Mouse (Mus musculus) intestine, embryonic 14.5 days (tissue): ENCODE results near the gene Tank. TPM values are rescaled to one million over a fixed set of nuclear protein-coding genes. Genes with fewer than 3 reads are reported as not detected.

Experiments
- ATAC-seq: fragments of 200-750 bp; cut with Nextera tagmentation; replicated peaks from 2 replicates; pipeline ENCODE4 v1.8.0; 2017; ENCODE audit warnings: low read depth, moderate number of reproducible peaks, moderate TSS enrichment, moderate library complexity; ENCODE audit not compliant: low FRiP score, low TSS enrichment
- DNase-seq: peaks from one replicate; pipeline ENCODE4 v3.0.0-alpha.2; 2018; ENCODE audit warnings: low spot score
- H3K27ac ChIP-seq: fragments of 300-500 bp; sonication (generic); 2 replicates; pipeline ENCODE4 v1.5.1; 2014; ENCODE audit warnings: low read depth, mild to moderate bottlenecking, control low read depth
- H3K27me3 ChIP-seq: fragments of 300-500 bp; sonication (generic); replicated peaks from 2 replicates; pipeline ENCODE4 v1.6.1; 2014; ENCODE audit warnings: low read length, control low read depth; ENCODE audit not compliant: control insufficient read depth, insufficient read depth
- H3K36me3 ChIP-seq: fragments of 300-500 bp; sonication (generic); 2 replicates; pipeline ENCODE4 v1.6.1; 2014; ENCODE audit warnings: low read length, control low read depth; ENCODE audit not compliant: control insufficient read depth, insufficient read depth
- H3K4me1 ChIP-seq: fragments of 300-500 bp; sonication (generic); replicated peaks from 2 replicates; pipeline ENCODE4 v1.6.1; 2014; ENCODE audit warnings: low read length, control low read depth, mixed read lengths; ENCODE audit not compliant: control insufficient read depth, insufficient read depth
- H3K4me2 ChIP-seq: fragments of 300-500 bp; sonication (generic); 2 replicates; pipeline ENCODE4 v1.6.1; 2014; ENCODE audit warnings: low read length
- H3K4me3 ChIP-seq: fragments of 300-500 bp; sonication (generic); 2 replicates; pipeline ENCODE4 v1.5.1; 2014; ENCODE audit warnings: low read depth, low read length, control low read depth, mixed read lengths
- H3K9ac ChIP-seq: fragments of 300-500 bp; sonication (generic); 2 replicates; pipeline ENCODE4 v1.6.1; 2014; ENCODE audit warnings: mild to moderate bottlenecking, low read length
- H3K9me3 ChIP-seq: fragments of 300-500 bp; sonication (generic); 2 replicates; pipeline ENCODE4 v1.6.1; 2016; ENCODE audit warnings: low read length, control low read depth; ENCODE audit not compliant: control insufficient read depth
- WGBS: fragments of 180-500 bp; shearing (Covaris S2); extraction: QIAGEN DNeasy Blood & Tissue Kit; methylation state at CpG from one replicate; pipeline ENCODE4 v1.1.7; 2014; 5-methylcytosine and 5-hydroxymethylcytosine counted together
- polyA plus RNA-seq: library from polyadenylated mRNA; unstranded; fragments of >200 nt; fragmentation: Nextera tagmentation; extraction: Ambion mirVana; gene quantifications from 2 replicates; pipeline ENCODE4 v1.2.1, GENCODE M21; 2014

Gene Tank
- polyA plus RNA-seq, 1 experiment from 2014 or later, result 30.7 TPM

GRCm38 (mm10) chr2:61585447-61585846 lies 7.1 kb downstream of the Tank start:
- H3K9me3 ChIP-seq, result no peaks in the 10 kb centered on the region
- H3K27ac ChIP-seq, result no peak overlapping the region
- no peak overlapping the region for H3K4me2 ChIP-seq
- H3K9ac ChIP-seq, result no peak overlapping the region
- ATAC-seq, result no peak
- no peaks in the 10 kb centered on the region for H3K27me3 ChIP-seq
- H3K4me1 ChIP-seq, result no peaks in the 10 kb centered on the region
- no peaks in the 10 kb centered on the region for H3K36me3 ChIP-seq
- no peak overlapping the region for H3K4me3 ChIP-seq
- WGBS, result 63% methylated on average over 1 of the region's 1 CpGs
- DNase-seq, result no peak

- Histone ChIP-seq H3K9ac (no peak overlapping the region), H3K36me3 (no peaks in the 10 kb centered on the region), H3K27ac (no peak overlapping the region), H3K4me2 (no peak overlapping the region), H3K4me1 (no peaks in the 10 kb centered on the region), H3K27me3 (no peaks in the 10 kb centered on the region), H3K4me3 (no peak overlapping the region), H3K9me3 (no peaks in the 10 kb centered on the region)
- DNase-seq (no peak), ATAC-seq (no peak)
- 92% methylated on average over 3 of the region's 3 CpGs for WGBS
Measured at GRCm38 (mm10) chr2:61586166-61586565, 7.8 kb downstream of the Tank start.

DNA sequence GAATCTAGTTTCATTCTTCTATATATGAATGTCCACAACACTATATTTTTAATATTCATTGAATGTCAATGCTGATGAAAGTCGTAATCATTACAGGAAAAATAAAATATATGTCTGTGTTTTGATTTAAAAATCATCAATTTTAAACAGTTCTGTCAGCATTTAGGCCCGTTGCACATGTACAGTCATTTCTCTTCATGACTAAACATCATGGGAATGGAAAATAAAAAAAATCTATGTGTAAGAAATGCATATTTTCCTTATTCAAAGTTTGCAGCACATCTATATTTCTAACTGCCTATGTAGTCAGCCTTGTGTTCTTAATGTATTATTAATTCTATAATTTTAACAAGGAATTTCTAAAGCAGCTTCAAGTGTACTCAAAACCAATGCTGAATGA lies 12.4 kb downstream of the Tank start:
- H3K9ac ChIP-seq, result no peak overlapping the region
- ATAC-seq, result no peak
- no peak overlapping the region for H3K4me2 ChIP-seq
- no peak overlapping the region for H3K27ac ChIP-seq
- DNase-seq, result no peak
- no peak overlapping the region for H3K4me3 ChIP-seq
- no peaks in the 10 kb centered on the region for H3K36me3 ChIP-seq
- 0 out of 2 replicates have a peak, but pooled peaks cover 3% of the 10 kb centered on the region for H3K4me1 ChIP-seq
- H3K27me3 ChIP-seq, result no peaks in the 10 kb centered on the region
- WGBS, result 82% methylated on average over 2 of the region's 2 CpGs
- H3K9me3 ChIP-seq, result no peaks in the 10 kb centered on the region

DNA sequence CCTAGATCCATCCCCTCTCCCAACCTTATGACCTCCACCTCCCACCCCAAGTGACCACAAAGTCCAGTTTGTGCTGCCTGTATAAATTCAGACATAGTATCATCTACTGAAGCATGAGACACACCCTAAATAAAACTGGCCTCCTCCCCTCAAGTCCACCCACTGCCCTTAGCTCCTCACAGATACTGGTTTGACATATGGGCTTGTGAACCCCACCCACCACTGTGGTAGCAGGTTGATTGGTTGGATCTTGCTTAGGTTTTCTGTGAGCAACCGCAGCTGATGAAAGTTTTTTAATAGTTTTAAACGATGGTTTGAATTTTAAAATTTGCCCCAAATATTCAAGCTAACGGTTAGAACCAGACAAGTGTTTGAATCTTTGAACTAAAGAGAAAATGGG lies 13.7 kb downstream of the Tank start:
- 91% methylated on average over 3 of the region's 3 CpGs for WGBS
- no peak for DNase-seq

GRCm38 (mm10) chr2:61592699-61593029 lies 14.3 kb downstream of the Tank start:
- Histone ChIP-seq H3K9ac (no peak overlapping the region), H3K4me3 (peak overlapping the region; percentile 77), H3K4me2 (peak overlapping the region; percentile 86), H3K4me1 (0 out of 2 replicates have a peak, but pooled peaks cover 3% of the 10 kb centered on the region), H3K27me3 (no peaks in the 10 kb centered on the region), H3K36me3 (no peaks in the 10 kb centered on the region), H3K9me3 (no peaks in the 10 kb centered on the region), H3K27ac (peak overlapping the region; percentile 79; the same call in 1 of the 2 replicates)
- DNase-seq (no peak), ATAC-seq (no peak)
- 15% methylated on average over 5 of the region's 5 CpGs for WGBS

More for the DNA sequence above, 13.7 kb downstream of the Tank start:
- Histone ChIP-seq H3K9ac (no peak overlapping the region), H3K27ac (no peak overlapping the region), H3K9me3 (no peaks in the 10 kb centered on the region), H3K27me3 (no peaks in the 10 kb centered on the region), H3K4me2 (no peak overlapping the region), H3K36me3 (no peaks in the 10 kb centered on the region), H3K4me3 (no peak overlapping the region), H3K4me1 (0 out of 2 replicates have a peak, but pooled peaks cover 3% of the 10 kb centered on the region)
- no peak for ATAC-seq

DNA sequence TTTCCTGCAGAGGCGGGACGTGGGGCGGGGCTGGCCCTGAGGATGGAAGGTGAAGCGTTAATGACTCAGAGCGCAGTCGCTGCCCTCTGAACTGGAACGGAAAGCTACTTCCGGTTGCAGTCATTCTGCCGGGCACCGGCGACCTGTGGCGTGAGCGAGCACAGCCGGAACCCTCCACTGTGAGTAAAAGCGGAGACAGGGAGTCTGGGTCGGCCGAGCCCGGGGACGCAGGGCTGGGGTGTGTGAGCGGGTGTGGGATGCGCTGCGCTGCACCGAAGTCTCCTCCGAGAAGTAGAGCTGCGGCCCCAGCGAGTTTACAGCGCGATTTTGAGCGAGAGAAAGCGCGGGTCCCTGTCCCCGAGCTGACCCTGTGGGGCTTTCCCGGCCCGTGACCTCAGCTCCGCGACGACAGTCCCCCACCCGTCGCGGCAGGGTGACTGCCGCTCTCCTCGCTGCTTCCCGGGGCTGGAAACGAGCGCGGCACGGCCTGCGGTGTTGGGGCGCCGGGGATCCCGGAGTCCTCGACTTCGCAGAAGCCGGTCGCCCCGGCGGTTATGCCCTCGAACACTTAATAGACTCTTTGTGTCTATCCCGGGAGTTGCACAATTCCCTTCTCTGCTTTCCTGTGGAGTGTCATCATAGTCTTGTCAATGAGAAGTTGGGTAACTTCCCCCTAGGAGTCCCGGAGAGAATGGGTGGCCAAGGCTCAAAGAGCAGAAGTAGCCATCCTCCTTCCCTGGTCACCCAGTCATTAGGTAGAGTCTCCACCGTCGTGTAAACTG lies 14.8 kb downstream of the Tank start:
- peak; percentile 95 for DNase-seq
- Histone ChIP-seq H3K9ac (peak overlapping the region; percentile 69), H3K4me1 (0 out of 2 replicates have a peak, but pooled peaks cover 3% of the 10 kb centered on the region), H3K4me2 (peak overlapping the region; percentile 86), H3K9me3 (no peaks in the 10 kb centered on the region), H3K27me3 (no peaks in the 10 kb centered on the region), H3K4me3 (peak overlapping the region; percentile 77), H3K36me3 (no peaks in the 10 kb centered on the region), H3K27ac (peak overlapping the region; percentile 79)
- 1% methylated on average over 62 of the region's 62 CpGs for WGBS
- peak; percentile 97 for ATAC-seq

- ATAC-seq (no peak), DNase-seq (no peak)
- WGBS, result 2% methylated on average over 12 of the region's 12 CpGs
Measured at GRCm38 (mm10) chr2:61593871-61594304, 15.5 kb downstream of the Tank start.

DNA sequence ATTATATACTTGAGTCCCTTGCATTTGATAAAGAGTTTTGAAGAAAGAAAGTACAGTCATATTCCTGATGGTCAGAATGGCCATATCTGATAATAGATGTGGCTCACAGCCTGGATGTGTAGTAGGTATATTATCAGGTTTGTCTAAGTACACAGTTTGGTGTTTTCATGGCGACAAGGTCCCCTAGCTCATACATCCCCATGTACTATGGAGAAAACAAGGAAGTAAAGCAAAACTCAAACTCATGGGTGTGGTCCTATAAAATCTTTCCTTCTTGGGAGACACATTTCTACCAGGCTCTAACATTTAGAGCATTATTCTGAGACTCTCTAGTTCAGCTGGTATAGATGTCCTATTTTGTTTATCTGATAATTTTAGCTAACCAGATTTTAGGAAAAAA lies 21.3 kb downstream of the Tank start:
- Histone ChIP-seq H3K27ac (no peak overlapping the region), H3K27me3 (no peaks in the 10 kb centered on the region), H3K9ac (no peak overlapping the region), H3K4me3 (no peak overlapping the region), H3K4me1 (0 out of 2 replicates have a peak, but pooled peaks cover under 1% of the 10 kb centered on the region), H3K9me3 (no peaks in the 10 kb centered on the region), H3K36me3 (no peaks in the 10 kb centered on the region), H3K4me2 (no peak overlapping the region)
- DNase-seq (no peak), ATAC-seq (no peak)
- 94% methylated on average over 1 of the region's 1 CpGs for WGBS

More at GRCm38 (mm10) chr2:61593871-61594304, 15.5 kb downstream of the Tank start:
- peak overlapping the region; percentile 77 for H3K4me3 ChIP-seq
- H3K9ac ChIP-seq, result peak overlapping the region; percentile 69
- no peaks in the 10 kb centered on the region for H3K27me3 ChIP-seq
- H3K27ac ChIP-seq, result peak overlapping the region; percentile 79
- H3K4me2 ChIP-seq, result peak overlapping the region; percentile 86
- no peaks in the 10 kb centered on the region for H3K9me3 ChIP-seq
- 0 out of 2 replicates have a peak, but pooled peaks cover 3% of the 10 kb centered on the region for H3K4me1 ChIP-seq
- no peaks in the 10 kb centered on the region for H3K36me3 ChIP-seq

DNA sequence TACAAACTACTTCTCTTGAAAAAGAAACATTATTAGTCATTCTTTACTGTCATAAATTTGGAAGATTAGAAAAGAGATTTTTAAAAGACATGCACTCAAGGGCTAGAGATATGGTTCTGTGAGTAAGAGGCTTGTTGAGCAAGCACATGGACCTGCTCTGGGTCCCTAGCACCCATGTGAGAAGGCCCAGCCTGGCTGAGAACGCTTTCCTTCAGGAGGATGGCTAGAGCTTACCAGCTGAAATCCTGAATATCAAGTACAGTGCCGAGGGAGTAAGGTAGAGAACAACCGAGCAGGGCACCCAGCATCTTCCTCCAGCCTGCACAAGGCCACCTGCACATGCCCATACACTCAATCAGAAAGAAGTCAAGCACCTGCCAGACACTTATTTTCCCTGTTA lies 25.1 kb downstream of the Tank start:
- Histone ChIP-seq H3K9ac (no peak overlapping the region), H3K4me3 (no peak overlapping the region), H3K4me1 (no peaks in the 10 kb centered on the region), H3K36me3 (no peaks in the 10 kb centered on the region), H3K27ac (no peak overlapping the region), H3K4me2 (no peak overlapping the region), H3K27me3 (no peaks in the 10 kb centered on the region), H3K9me3 (no peaks in the 10 kb centered on the region)
- DNase-seq, result no peak
- no peak for ATAC-seq
- WGBS, result 75% methylated on average over 3 of the region's 3 CpGs
